Mouse (Mus musculus) CH12.LX (cell line): ENCODE results near the gene Upp2. TPM values are rescaled to one million over a fixed set of nuclear protein-coding genes. Genes with fewer than 3 reads are reported as not detected.

Experiments
- DNase-seq: peaks from one replicate; pipeline ENCODE4 v3.0.0-alpha.2; 2013; ENCODE audit errors: extremely low read depth
- H3K27ac ChIP-seq: 2 replicates; pipeline ENCODE4 v1.5.1; 2012; ENCODE audit warnings: low read depth, mild to moderate bottlenecking, control low read depth, moderate library complexity; ENCODE audit not compliant: insufficient read depth
- H3K27me3 ChIP-seq: replicated peaks from 2 replicates; pipeline ENCODE3; 2012; ENCODE audit warnings: inconsistent platforms
- H3K36me3 ChIP-seq, 2 experiments: replicated peaks in 1 of 2; 2 replicates each; pipeline versions ENCODE3 to v1.6.1; 2012; ENCODE audit warnings: inconsistent platforms in 1 of 2, low read length in 1 of 2, mild to moderate bottlenecking in 1 of 2, mixed read lengths in 1 of 2, moderate library complexity in 1 of 2; ENCODE audit not compliant: control insufficient read depth in 1 of 2, insufficient read depth in 1 of 2
- H3K4me1 ChIP-seq, 2 experiments: 2 replicates each; pipeline ENCODE4 v1.6.1; 2012; ENCODE audit warnings: inconsistent platforms in 1 of 2, moderate library complexity in 1 of 2; ENCODE audit not compliant: insufficient read depth in 2 of 2, control insufficient read depth in 1 of 2
- H3K4me2 ChIP-seq: 2 replicates; pipeline ENCODE4 v1.6.1; 2012; ENCODE audit warnings: low read depth, mild to moderate bottlenecking, control low read depth; ENCODE audit not compliant: poor library complexity, insufficient read depth, severe bottlenecking
- H3K4me3 ChIP-seq, 3 experiments: fragments of 150-350 bp in 1 of 3; sonication (generic) in 1 of 3; replicated peaks in 1 of 3; 2 replicates each; pipeline versions ENCODE3 to v1.5.1; 2011 to 2012; ENCODE audit warnings: low read depth in 2 of 3, low read length in 2 of 3, mild to moderate bottlenecking in 2 of 3, moderate library complexity in 2 of 3, control low read depth in 1 of 3, improper control_type of control experiment in 1 of 3, inconsistent platforms in 1 of 3, mixed read lengths in 1 of 3; ENCODE audit not compliant: poor library complexity in 1 of 3
- H3K79me2 ChIP-seq: replicated peaks from 2 replicates; pipeline ENCODE4 v1.6.1; 2012; ENCODE audit warnings: mild to moderate bottlenecking, moderate library complexity; ENCODE audit not compliant: control insufficient read depth, poor library complexity, insufficient read depth, severe bottlenecking; ENCODE audit errors: extremely low read depth
- H3K9ac ChIP-seq: 2 replicates; pipeline ENCODE4 v1.6.1; 2012; ENCODE audit warnings: low read depth, mild to moderate bottlenecking, control low read depth, moderate library complexity; ENCODE audit not compliant: insufficient read depth
- H3K9me3 ChIP-seq: replicated peaks from 2 replicates; pipeline ENCODE3; 2012; ENCODE audit warnings: low read length, inconsistent platforms, mixed read lengths
- BHLHE40 ChIP-seq: IDR thresholded peaks from 2 replicates; pipeline ENCODE4 v1.6.1; 2011; ENCODE audit warnings: mild to moderate bottlenecking, low read depth, low read length, improper control_type of control experiment
- CHD1 ChIP-seq: IDR thresholded peaks from 2 replicates; pipeline ENCODE4 v1.6.1; 2012; ENCODE audit warnings: low read depth, low read length, improper control_type of control experiment, inconsistent platforms
- CHD2 ChIP-seq: IDR thresholded peaks from 2 replicates; pipeline ENCODE4 v1.6.1; 2011; ENCODE audit warnings: low read length, improper control_type of control experiment
- ELF1 ChIP-seq: IDR thresholded peaks from 2 replicates; pipeline ENCODE4 v1.6.1; 2014; ENCODE audit warnings: low read depth, mild to moderate bottlenecking, inconsistent platforms, low read length, improper control_type of control experiment
- EP300 ChIP-seq: IDR thresholded peaks from 2 replicates; pipeline ENCODE4 v1.6.1; 2011; ENCODE audit warnings: low read length, improper control_type of control experiment
- GABPA ChIP-seq: IDR thresholded peaks from 2 replicates; pipeline ENCODE4 v1.6.1; 2012; ENCODE audit warnings: low read depth, low read length, improper control_type of control experiment, inconsistent platforms; ENCODE audit not compliant: insufficient replicate concordance
- HCFC1 ChIP-seq: IDR thresholded peaks from 2 replicates; pipeline ENCODE4 v1.6.1; 2012; ENCODE audit warnings: low read depth, mild to moderate bottlenecking, inconsistent platforms, low read length, improper control_type of control experiment
- JUN ChIP-seq: IDR thresholded peaks from 2 replicates; pipeline ENCODE4 v1.6.1; 2011; ENCODE audit warnings: low read depth, mild to moderate bottlenecking, low read length, improper control_type of control experiment, moderate library complexity; ENCODE audit not compliant: insufficient read depth
- MAFK ChIP-seq: IDR thresholded peaks from 2 replicates; pipeline ENCODE4 v1.6.1; 2011; ENCODE audit warnings: low read length, improper control_type of control experiment; ENCODE audit not compliant: insufficient replicate concordance
- MAZ ChIP-seq: IDR thresholded peaks from 2 replicates; pipeline ENCODE4 v1.6.1; 2012; ENCODE audit warnings: low read depth, mild to moderate bottlenecking, inconsistent platforms, low read length, improper control_type of control experiment, moderate library complexity
- MYC ChIP-seq: IDR thresholded peaks from 2 replicates; pipeline ENCODE4 v1.6.1; 2011; ENCODE audit warnings: low read depth, mild to moderate bottlenecking, improper control_type of control experiment, low read length
- NELFE ChIP-seq: IDR thresholded peaks from 2 replicates; pipeline ENCODE4 v1.6.1; 2011; ENCODE audit warnings: low read depth, low read length, improper control_type of control experiment
- NRF1 ChIP-seq: IDR thresholded peaks from 2 replicates; pipeline ENCODE4 v1.6.1; 2014; ENCODE audit warnings: low read depth, mild to moderate bottlenecking, inconsistent platforms, low read length, improper control_type of control experiment, moderate library complexity
- POLR2AphosphoS2 ChIP-seq: IDR thresholded peaks from 2 replicates; pipeline ENCODE4 v1.6.1; 2011; ENCODE audit warnings: low read depth, low read length, improper control_type of control experiment
- RCOR1 ChIP-seq: conservative IDR thresholded peaks from 2 replicates; pipeline ENCODE4 v1.6.1; 2012; ENCODE audit warnings: low read depth, mild to moderate bottlenecking, inconsistent platforms, low read length, improper control_type of control experiment
- TCF12 ChIP-seq: IDR thresholded peaks from 2 replicates; pipeline ENCODE4 v1.6.1; 2014; ENCODE audit warnings: low read depth, mild to moderate bottlenecking, inconsistent platforms, low read length, improper control_type of control experiment
- USF1 ChIP-seq: IDR thresholded peaks from 2 replicates; pipeline ENCODE4 v1.6.1; 2014; ENCODE audit warnings: low read depth, mild to moderate bottlenecking, inconsistent platforms, low read length, improper control_type of control experiment
- ZC3H11A ChIP-seq: IDR thresholded peaks from 2 replicates; pipeline ENCODE4 v1.6.1; 2012; ENCODE audit warnings: low read depth, mild to moderate bottlenecking, inconsistent platforms, low read length, improper control_type of control experiment
- ZMIZ1 ChIP-seq: IDR thresholded peaks from 2 replicates; pipeline ENCODE4 v1.6.1; 2012; ENCODE audit warnings: low read depth, mild to moderate bottlenecking, inconsistent platforms, low read length, improper control_type of control experiment
- dilution Hi-C: fragments of 300-500 bp; cut with MboI; formaldehyde crosslinking; loops from 2 replicates; pipeline ENCODE4 v1.14.3; 2020; ENCODE audit warnings: low sequenced_read_pairs; ENCODE audit not compliant: extremely low pct_unique_long_range_greater_than_20kb, extremely low pct_ligation_motif_present
- in situ Hi-C: fragments of 300-500 bp; cut with MboI; formaldehyde crosslinking; loops from 3 replicates; pipeline ENCODE4 v1.14.3; 2019; ENCODE audit warnings: low sequenced_read_pairs, low pct_ligation_motif_present, low pct_unique_long_range_greater_than_20kb, mixed read lengths
- polyA plus RNA-seq: library from polyadenylated mRNA; unstranded; fragments of >175 nt; gene quantifications from 2 replicates; pipeline ENCODE4 v1.2.1, GENCODE M21; 2012; ENCODE audit warnings: low read depth; ENCODE audit not compliant: insufficient read length
- total RNA-seq, 2 experiments: library from RNA; depleted of rRNA; stranded (reverse); fragments of 300-350 nt in 1 of 2; fragments of >200 nt in 1 of 2; gene quantifications; 2 replicates each; pipeline ENCODE4 v1.2.3; 2012 to 2014

The Upp2 gene
- total and polyA plus RNA-seq, 3 experiments, result not detected

- no peak for TF ChIP-seq USF1
- TF ChIP-seq ZMIZ1, result no peak
- TF ChIP-seq NRF1, result no peak
- TF ChIP-seq MAZ, result no peak
- TF ChIP-seq NELFE, result no peak
- no peak for TF ChIP-seq GABPA
- TF ChIP-seq EP300, result no peak
- TF ChIP-seq BHLHE40, result no peak
- TF ChIP-seq ZC3H11A, result no peak
- no peak for TF ChIP-seq TCF12
- no peak overlapping the region for H3K9ac ChIP-seq
- peaks cover 63% of the 10 kb centered on the region for H3K9me3 ChIP-seq
- dilution Hi-C loops (no loop called here), in situ Hi-C loops (no loop called here)
- H3K4me3 ChIP-seq, result no peak overlapping the region
- no peaks in the 10 kb centered on the region for H3K27me3 ChIP-seq
- no peak for DNase-seq
- no peak overlapping the region for H3K27ac ChIP-seq
- no peak overlapping the region for H3K4me2 ChIP-seq
- no peaks in the 10 kb centered on the region for H3K4me1 ChIP-seq
- H3K36me3 ChIP-seq, result no peaks in the 10 kb centered on the region
- H3K79me2 ChIP-seq, result no peaks in the 10 kb centered on the region
These were observed 144.8 kb downstream of the Upp2 start for GRCm38 (mm10) chr2:58711935-58712334.

- H3K27ac ChIP-seq, result no peak overlapping the region
- H3K9ac ChIP-seq, result no peak overlapping the region
- DNase-seq, result no peak
- no peaks in the 10 kb centered on the region for H3K36me3 ChIP-seq
- dilution Hi-C loops (no loop called here), in situ Hi-C loops (no loop called here)
- H3K4me1 ChIP-seq, result no peaks in the 10 kb centered on the region
- no peaks in the 10 kb centered on the region for H3K27me3 ChIP-seq
- H3K4me2 ChIP-seq, result no peak overlapping the region
- peaks cover 46% of the 10 kb centered on the region for H3K9me3 ChIP-seq
- no peak overlapping the region for H3K4me3 ChIP-seq
- H3K79me2 ChIP-seq, result no peaks in the 10 kb centered on the region
- TF ChIP-seq EP300 (no peak), MAFK (no peak), POLR2AphosphoS2 (no peak), JUN (no peak), RCOR1 (no peak), MYC (no peak), TCF12 (no peak), USF1 (no peak), ELF1 (no peak), CHD2 (no peak), CHD1 (no peak), HCFC1 (no peak)
- TF ChIP-seq, all 38 proteins: peak for 0
These were observed 150.8 kb downstream of the Upp2 start for GRCm38 (mm10) chr2:58717898-58718297.
